Mouse (Mus musculus) myocyte (in vitro differentiated cells): ENCODE data around the gene Krt9.

Source experiments
- CEBPB ChIP-seq: IDR thresholded peaks from 2 replicates; pipeline ENCODE4 v1.6.1; 2011; ENCODE audit warnings: mild to moderate bottlenecking, moderate library complexity; ENCODE audit not compliant: poor library complexity, insufficient read depth, severe bottlenecking
- E2F4 ChIP-seq: IDR thresholded peaks from one replicate; pipeline ENCODE4 v1.6.1; 2011; ENCODE audit warnings: mild to moderate bottlenecking, control low read depth, moderate library complexity; ENCODE audit not compliant: insufficient read depth
- MAX ChIP-seq: IDR thresholded peaks from one replicate; pipeline ENCODE4 v1.6.1; 2011; ENCODE audit warnings: low read depth, mild to moderate bottlenecking, control low read depth
- MYOD1 ChIP-seq, 3 experiments: IDR thresholded peaks; one replicate each; pipeline ENCODE4 v1.6.1; 2011; ENCODE audit warnings: control low read depth in 2 of 3, low read depth in 2 of 3, mild to moderate bottlenecking in 2 of 3, moderate library complexity in 1 of 3; ENCODE audit not compliant: insufficient read length in 2 of 3, control insufficient read depth in 1 of 3
- MYOG ChIP-seq, 3 experiments: IDR thresholded peaks; one replicate each; pipeline ENCODE4 v1.6.1; 2011; ENCODE audit warnings: control low read depth in 2 of 3, low read depth in 2 of 3, mild to moderate bottlenecking in 2 of 3; ENCODE audit not compliant: insufficient read length in 2 of 3, control insufficient read depth in 1 of 3, insufficient read depth in 1 of 3
- POLR2A ChIP-seq: IDR thresholded peaks from one replicate; pipeline ENCODE4 v1.6.1; 2011; ENCODE audit warnings: low read depth, mild to moderate bottlenecking, control low read depth, moderate library complexity; ENCODE audit not compliant: insufficient read length
- POLR2AphosphoS2 ChIP-seq: IDR thresholded peaks from one replicate; pipeline ENCODE4 v1.6.1; 2011; ENCODE audit warnings: low read depth, control low read depth; ENCODE audit not compliant: insufficient read length
- SRF ChIP-seq: IDR thresholded peaks from one replicate; pipeline ENCODE4 v1.6.1; 2011; ENCODE audit warnings: low read depth; ENCODE audit not compliant: control insufficient read depth, insufficient read length
- TCF12 ChIP-seq: IDR thresholded peaks from one replicate; pipeline ENCODE4 v1.6.1; 2011; ENCODE audit warnings: mild to moderate bottlenecking, control low read depth; ENCODE audit not compliant: poor library complexity, insufficient read depth, severe bottlenecking
- TCF3 ChIP-seq: IDR thresholded peaks from one replicate; pipeline ENCODE4 v1.6.1; 2011; ENCODE audit warnings: low read depth, control low read depth; ENCODE audit not compliant: insufficient read length
- USF1 ChIP-seq: IDR thresholded peaks from one replicate; pipeline ENCODE4 v1.6.1; 2011; ENCODE audit warnings: low read depth, mild to moderate bottlenecking, control low read depth, moderate library complexity

DNA sequence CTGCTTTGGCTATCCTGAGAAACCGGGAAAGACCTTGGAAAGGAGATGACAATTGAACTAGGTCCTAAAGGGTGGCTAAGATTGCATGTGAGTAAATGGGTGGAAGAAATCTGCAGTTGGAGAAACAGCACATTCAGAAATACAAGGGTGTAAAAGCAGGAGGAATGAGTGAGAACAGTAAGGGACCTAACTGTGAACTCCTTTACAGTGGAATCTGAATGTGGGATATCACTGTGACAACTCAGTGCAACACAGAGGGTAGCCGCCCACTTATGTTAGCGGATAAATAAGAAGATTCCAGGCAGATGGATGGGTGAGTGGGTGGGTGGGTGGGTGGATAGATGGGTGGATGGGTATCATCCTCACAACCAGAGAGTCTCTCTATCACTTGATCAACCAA is 1.2 kb downstream of the Krt9 start:
- TF ChIP-seq POLR2AphosphoS2 (no peak), MAX (no peak), POLR2A (no peak), MYOD1 (IDR thresholded peaks at IDR 0.05; ENCODE audit: control insufficient read depth in 1 of 3, insufficient read length in 2 of 3, low read depth in 2 of 3) (no peak), TCF12 (no peak), SRF (no peak), MYOG (IDR thresholded peaks at IDR 0.05; ENCODE audit: control insufficient read depth in 1 of 3, insufficient read depth in 1 of 3, insufficient read length in 2 of 3, low read depth in 2 of 3) (no peak), USF1 (no peak), CEBPB (no peak), E2F4 (no peak), TCF3 (no peak)
